14 mouse cellular contexts compared by ENCODE assay signal in the genomic region with DNA sequence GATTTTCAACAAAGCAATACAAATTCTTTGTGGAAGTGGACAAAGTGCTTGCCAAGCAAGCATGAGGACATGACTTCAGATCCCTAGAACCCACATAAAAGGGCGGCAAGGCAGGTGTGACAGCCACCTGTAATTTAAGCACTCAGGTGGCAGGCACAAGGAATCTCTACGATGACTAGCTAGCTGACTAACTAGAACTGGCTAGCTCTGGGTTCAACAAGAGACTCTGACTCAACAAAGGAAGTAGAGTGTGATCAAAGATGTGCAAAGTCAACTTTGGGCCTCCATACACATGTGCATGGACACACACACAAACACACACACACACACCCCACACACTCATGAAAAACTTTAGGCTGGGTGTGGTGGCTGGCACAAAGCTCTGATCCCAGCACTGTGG. TPM values are rescaled to one million over a fixed set of nuclear protein-coding genes. Genes with fewer than 3 reads are reported as not detected.
A peak's percentile ranks its signal among the peaks of the same experiment; 100 is the strongest.
DNase-seq lines count a peak whose midpoint lies in the region; ATAC-seq and TF ChIP-seq lines count a peak whose summit lies in the region.
"Had no signal": no experiment of that assay in that cellular context is flagged by ENCODE, and none has a peak within 500 bp of the region (broad histone marks: within the 10 kb centered on the region; RNA-seq: fewer than 3 reads in every experiment).

No protein-coding gene starts in this region.

- no peak overlapping the region for H3K4me2 ChIP-seq in heart, embryonic 15.5 days
- H3K4me2 ChIP-seq: limb, embryonic 15.5 days had no signal

- no peak for TF ChIP-seq POLR2A in spleen, adult 2 months (IDR thresholded peaks at IDR 0.05; ENCODE audit: low read depth, low read length)

- no peak for ATAC-seq in heart, embryonic 15.5 days (replicated peaks; ENCODE audit: insufficient number of reproducible peaks, insufficient read depth, low FRiP score, low read depth)
- no peak for ATAC-seq in granulocyte monocyte progenitor cell, adult 5-6 weeks (replicated peaks; ENCODE audit: poor library complexity, severe bottlenecking)
- ATAC-seq: forebrain, embryonic 14.5 days had no signal

- H3K4me3 ChIP-seq in heart, embryonic 15.5 days: no peak overlapping the region
- no peak overlapping the region for H3K4me3 ChIP-seq in spleen, adult 2 months (ENCODE audit: extremely low read depth, insufficient read depth, insufficient read length)
- peak overlapping the region; percentile 88 for H3K4me3 ChIP-seq in megakaryocyte, embryonic 14.5 days (replicated peaks)
- H3K4me3 ChIP-seq: limb, embryonic 15.5 days; myocyte had no signal

- no peak for DNase-seq in heart, postnatal 14 days
- no peak for DNase-seq in spleen, adult 2 months (ENCODE audit: low read depth in 1 of 2, low spot score in 2 of 2)
- no peak for DNase-seq in spleen, postnatal 10 days (ENCODE audit: low spot score in 2 of 2)
- no peak for DNase-seq in kidney, postnatal 14 days
- DNase-seq in lung, postnatal 36 days: no peak
- DNase-seq: adrenal gland, postnatal 14 days; cerebellum, postnatal 10 days; kidney, postnatal 25 days had no signal

- intact Hi-C loops in heart, postnatal 14 days (cut with DNase I): no loop called here

- peaks cover 19% of the 10 kb centered on the region for H3K4me1 ChIP-seq in heart, embryonic 15.5 days (replicated peaks)
- H3K4me1 ChIP-seq in spleen, adult 2 months (ENCODE audit: control insufficient read depth, insufficient read depth, insufficient read length): peaks cover 13% of the 10 kb centered on the region; the same call in 1 of the 2 replicates
- peaks cover 97% of the 10 kb centered on the region for H3K4me1 ChIP-seq in megakaryocyte, embryonic 14.5 days
- H3K4me1 ChIP-seq: limb, embryonic 15.5 days had no signal

- H3K27ac ChIP-seq in heart, embryonic 15.5 days: 0 out of 2 replicates have a peak overlapping the region, but pooled peaks have one; percentile 15
- H3K27ac ChIP-seq in spleen, adult 2 months (ENCODE audit: insufficient read depth, low read length): peak overlapping the region; percentile 84
- H3K27ac ChIP-seq: limb, embryonic 15.5 days had no signal

- H3K9ac ChIP-seq in heart, embryonic 15.5 days: no peak overlapping the region
- H3K9ac ChIP-seq: limb, embryonic 15.5 days had no signal

- WGBS in heart, embryonic 15.5 days: 85% methylated on average over 2 of the region's 2 CpGs
- WGBS in spleen, adult 2 months: 69% methylated on average over 2 of the region's 2 CpGs

- no peaks in the 10 kb centered on the region for H3K36me3 ChIP-seq in heart, embryonic 15.5 days
- no peaks in the 10 kb centered on the region for H3K36me3 ChIP-seq in spleen, adult 2 months (ENCODE audit: control insufficient read depth, insufficient read depth, low read length)
- peaks cover 66% of the 10 kb centered on the region for H3K36me3 ChIP-seq in megakaryocyte, embryonic 14.5 days (replicated peaks; ENCODE audit: low read length)
- H3K36me3 ChIP-seq: limb, embryonic 15.5 days had no signal

- H3K9me3 ChIP-seq in heart, embryonic 15.5 days (replicated peaks): no peaks in the 10 kb centered on the region
- no peaks in the 10 kb centered on the region for H3K9me3 ChIP-seq in megakaryocyte, embryonic 14.5 days
- H3K9me3 ChIP-seq: limb, embryonic 15.5 days had no signal

- no peaks in the 10 kb centered on the region for H3K27me3 ChIP-seq in heart, embryonic 15.5 days
- no peaks in the 10 kb centered on the region for H3K27me3 ChIP-seq in spleen, adult 2 months (ENCODE audit: control insufficient read depth, insufficient read depth, low read length)
- H3K27me3 ChIP-seq in megakaryocyte, embryonic 14.5 days (replicated peaks): no peaks in the 10 kb centered on the region
- H3K27me3 ChIP-seq: limb, embryonic 15.5 days had no signal

- no peak for TF ChIP-seq CTCF in spleen, adult 2 months (IDR thresholded peaks at IDR 0.05; ENCODE audit: extremely low read depth, insufficient read depth, insufficient read length, insufficient replicate concordance)

RNA-seq across cellular contexts. Expression of a gene that starts 35.0 kb away (rescaled TPM):
- 0.10 and 0.18 TPM in 2 replicates for polyA plus RNA-seq in heart, embryonic 15.5 days (2015; fragmentation: Nextera tagmentation; extraction: Ambion mirVana)
- total RNA-seq in heart, postnatal 14 days (2021): under 1 TPM; 0.15 to 0.19 TPM
- 0.11 and 0.19 TPM in 2 replicates for polyA plus RNA-seq in spleen, adult 2 months (2012; rRNA removed)
- 0.23 TPM in 1 of 2 replicates, not detected in the other for polyA plus RNA-seq in megakaryocyte, embryonic 14.5 days (2012; ENCODE audit: insufficient read depth, low replicate concordance)
- not detected in 2 replicates for total RNA-seq in granulocyte monocyte progenitor cell, adult 5-6 weeks (2014; fragmentation: Nextera tagmentation)
- total RNA-seq in granulocyte monocyte progenitor cell, adult 5-6 weeks (2017): 0.30 and 0.31 TPM in 2 replicates
- polyA plus RNA-seq: forebrain, embryonic 14.5 days had no signal

RNA-seq across cellular contexts. Expression of a gene that starts 35.6 kb away (rescaled TPM):
- 75.6 and 86.4 TPM in 2 replicates for polyA plus RNA-seq in heart, embryonic 15.5 days (2015; fragmentation: Nextera tagmentation; extraction: Ambion mirVana)
- total RNA-seq in heart, postnatal 14 days (2021): 100 to 1,000 TPM; 216 to 281 TPM
- polyA plus RNA-seq in spleen, adult 2 months (2012; rRNA removed): 66.5 and 94.1 TPM in 2 replicates
- polyA plus RNA-seq in megakaryocyte, embryonic 14.5 days (2012; ENCODE audit: insufficient read depth, low replicate concordance): 90.5 and 122 TPM in 2 replicates
- total RNA-seq in granulocyte monocyte progenitor cell, adult 5-6 weeks (2014; fragmentation: Nextera tagmentation): 66.9 and 75.3 TPM in 2 replicates
- 51.4 and 53.0 TPM in 2 replicates for total RNA-seq in granulocyte monocyte progenitor cell, adult 5-6 weeks (2017)
